Mouse (Mus musculus): ENCODE data around the gene Wdr48.
A peak's percentile ranks its signal among the peaks of the same experiment; 100 is the strongest.

The Wdr48 gene

DNA sequence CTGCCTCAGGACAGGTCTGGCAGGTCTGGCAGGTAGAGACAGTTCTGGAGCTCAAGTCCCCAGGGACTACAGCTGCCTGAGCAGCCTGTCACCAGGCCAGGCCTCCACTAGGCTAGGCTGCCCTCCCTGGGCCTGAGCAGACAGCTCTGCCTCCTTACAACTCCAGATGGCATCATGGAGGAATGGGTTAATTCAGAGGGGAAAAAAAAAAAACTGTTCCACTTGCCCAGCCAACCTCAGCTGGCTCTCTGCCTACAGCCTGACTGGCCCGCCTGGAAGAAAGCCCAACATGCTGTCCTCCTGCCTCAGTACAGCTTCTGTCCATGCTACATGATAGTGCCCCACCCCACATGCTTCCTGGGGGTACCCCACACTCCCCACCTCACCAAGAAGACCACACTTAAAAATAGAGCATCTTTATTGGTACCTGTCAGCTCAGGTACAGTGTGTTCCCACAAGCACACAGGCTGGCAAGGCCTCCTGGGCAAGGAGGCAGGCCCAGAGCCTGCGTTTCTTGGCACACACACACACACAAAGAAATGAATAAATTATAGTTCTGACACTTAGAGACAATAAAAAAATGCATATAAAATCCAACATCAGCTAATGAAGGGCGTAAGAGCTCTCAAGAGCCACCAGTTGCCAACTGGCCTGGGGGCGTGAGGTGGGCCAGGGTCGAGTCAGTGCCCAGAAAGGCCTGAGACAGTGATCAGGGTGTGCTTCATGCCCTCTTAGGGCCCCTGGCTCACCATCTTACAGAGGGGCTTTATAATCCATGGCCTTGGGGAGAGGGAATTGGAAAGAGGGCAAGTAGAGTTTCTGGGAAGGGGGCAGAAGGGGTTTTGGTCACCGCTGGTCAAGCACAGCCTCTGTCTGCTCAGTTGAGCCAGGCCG, 76.3 kb downstream of the Wdr48 start:
- peak in 1 of 2 experiments; percentile 63 for DNase-seq

DNA sequence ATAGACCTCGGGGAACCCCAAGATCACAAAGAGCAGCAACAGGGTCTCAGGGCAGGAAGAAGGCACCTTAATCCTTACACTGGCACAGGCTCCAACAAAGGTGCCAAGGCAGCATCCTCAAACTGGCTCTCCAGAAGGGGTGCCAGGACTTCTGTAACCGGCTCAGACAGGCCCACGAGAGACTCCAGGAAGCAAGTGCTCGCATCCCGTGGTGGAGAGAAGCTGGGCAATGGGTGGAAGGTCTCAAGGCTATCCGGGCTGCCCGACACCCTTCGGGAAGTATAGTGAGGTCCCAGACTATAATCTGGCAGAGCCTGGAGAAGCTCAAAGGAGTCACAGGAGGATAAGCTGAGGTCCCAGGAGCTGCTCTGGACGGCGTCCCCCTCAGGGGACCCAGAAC, 77.5 kb downstream of the Wdr48 start:
- DNase-seq, result no peak

DNA sequence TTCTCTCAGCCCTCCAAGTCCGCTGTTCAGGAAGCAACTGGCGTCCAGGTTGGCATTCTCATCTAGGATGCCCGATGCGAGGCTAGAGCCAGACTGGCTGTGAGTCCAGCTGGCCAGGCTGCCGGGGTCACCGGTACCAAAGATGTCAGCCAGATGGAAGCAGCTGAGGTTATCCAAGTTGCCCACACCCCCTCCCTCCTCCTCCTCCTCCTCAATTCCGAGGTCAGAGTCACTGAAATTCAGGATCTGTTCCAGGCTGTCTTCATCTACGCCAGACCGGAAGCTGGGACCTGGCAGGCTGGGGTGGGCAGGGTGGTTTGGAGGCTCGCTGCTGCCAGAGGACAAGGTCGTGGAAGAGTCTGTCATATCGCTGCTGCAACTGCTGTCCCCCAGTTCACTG, 77.9 kb downstream of the Wdr48 start:
- no peak for DNase-seq

DNA sequence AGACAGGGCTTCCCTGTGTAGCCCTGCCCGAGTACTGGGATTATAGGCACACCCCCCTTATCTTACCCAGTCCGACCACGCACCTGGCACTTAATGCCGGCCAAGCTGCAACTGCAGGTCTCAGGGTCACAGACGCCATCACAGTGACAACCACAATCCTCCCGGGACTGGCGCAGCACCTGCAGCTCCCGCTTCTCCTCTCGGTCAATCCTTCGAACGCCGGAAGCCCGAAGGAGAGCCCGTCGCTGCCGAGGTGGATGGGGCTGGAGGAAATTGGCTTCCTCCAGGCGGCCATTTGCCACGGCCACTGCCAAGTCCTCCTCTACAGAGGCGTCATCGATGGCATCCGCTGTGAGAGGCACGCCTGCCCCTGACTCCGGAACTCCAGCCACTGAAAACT, 78.6 kb downstream of the Wdr48 start:
- DNase-seq, result no peak

DNA sequence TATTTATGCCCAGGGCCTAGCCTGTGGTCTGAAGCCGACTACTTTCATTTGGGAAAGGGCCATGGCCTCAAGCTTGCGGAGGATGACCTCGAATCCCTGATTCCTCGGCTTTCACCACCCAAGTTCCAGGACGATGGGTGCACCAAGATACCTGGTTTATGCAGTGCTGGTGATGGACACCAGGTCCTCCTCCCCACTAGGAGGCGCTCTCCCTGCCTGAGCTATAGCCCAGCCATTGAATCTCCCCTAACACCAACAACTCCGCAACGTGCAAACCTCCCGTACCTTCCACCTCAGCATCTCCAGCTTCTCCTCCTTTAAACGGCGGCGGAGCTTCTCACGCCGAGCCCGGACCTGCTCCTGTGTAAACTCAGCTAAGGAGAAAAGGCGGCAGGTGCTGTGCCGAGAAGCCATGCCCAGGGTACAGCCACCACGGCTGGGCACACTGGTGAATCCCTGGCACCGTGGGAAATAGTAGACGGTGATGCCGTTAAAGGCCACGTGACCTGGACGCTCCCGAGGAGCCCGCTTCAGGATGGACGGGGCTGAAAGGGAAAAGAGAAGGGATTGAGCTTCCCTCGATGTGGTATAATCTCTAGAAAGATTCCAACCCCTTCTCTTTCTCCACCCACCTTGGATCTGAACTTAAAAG, 79.3 kb downstream of the Wdr48 start:
- DNase-seq, result no peak

DNA sequence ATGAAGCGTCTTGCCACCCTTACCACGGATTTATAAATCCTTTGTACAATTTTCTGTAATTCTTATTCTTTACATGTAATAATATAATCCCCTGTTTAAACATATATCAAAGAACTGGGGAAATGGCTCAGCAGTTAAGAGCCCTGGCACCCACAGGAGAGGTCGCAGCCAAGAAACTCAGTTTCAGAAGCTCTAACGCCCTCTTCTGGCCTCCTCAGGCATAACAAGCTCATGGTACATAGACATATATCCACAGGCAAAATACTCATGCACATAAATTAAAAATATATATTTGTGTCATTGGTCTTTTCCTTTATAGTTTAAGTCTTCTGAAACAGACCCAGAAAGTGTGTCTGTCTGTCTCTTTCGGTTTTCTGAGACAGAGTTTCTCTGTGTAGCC, 79.9 kb downstream of the Wdr48 start:
- DNase-seq, result no peak

DNA sequence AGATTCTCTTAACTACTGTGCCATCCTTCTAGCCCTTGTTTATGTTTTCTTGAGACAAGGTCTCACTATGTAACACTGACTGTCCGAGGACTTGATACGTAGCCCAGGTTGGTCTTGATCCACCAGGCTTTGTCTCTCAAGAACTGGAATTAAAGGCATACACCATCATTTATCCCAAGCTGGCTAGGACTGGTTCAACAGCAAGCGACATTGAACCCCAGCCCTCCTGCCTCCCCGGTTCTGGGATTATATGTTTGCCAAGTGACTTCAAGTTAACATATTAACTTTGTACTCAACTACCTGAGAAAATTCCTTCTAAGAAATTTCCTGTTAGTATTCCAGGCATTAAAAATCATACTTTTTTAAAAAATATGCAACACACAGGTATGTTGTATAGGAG, 80.6 kb downstream of the Wdr48 start:
- DNase-seq, result peak in 1 of 2 experiments; percentile 49

All from kidney, adult 8-10 months (tissue).